Mouse (Mus musculus) stomach, embryonic 16.5 days (tissue): ENCODE measurements around the gene App. TPM values are rescaled to one million over a fixed set of nuclear protein-coding genes. Genes with fewer than 3 reads are reported as not detected.

ENCODE experiments used
- ATAC-seq: fragments of 200-750 bp; cut with Nextera tagmentation; 2 replicates; pipeline ENCODE4 v1.8.0; 2017; ENCODE audit warnings: moderate number of reproducible peaks, moderate TSS enrichment; ENCODE audit not compliant: insufficient read depth, low FRiP score
- H3K27ac ChIP-seq: fragments of 300-500 bp; sonication (generic); 2 replicates; pipeline ENCODE4 v1.5.1; 2014; ENCODE audit warnings: low read length
- H3K27me3 ChIP-seq: fragments of 300-500 bp; sonication (generic); 2 replicates; pipeline ENCODE4 v1.6.1; 2014; ENCODE audit warnings: low read length, control low read depth, mixed read lengths; ENCODE audit not compliant: control insufficient read depth, insufficient read depth
- H3K36me3 ChIP-seq: fragments of 300-500 bp; sonication (generic); 2 replicates; pipeline ENCODE4 v1.6.1; 2014; ENCODE audit warnings: low read length; ENCODE audit not compliant: control insufficient read depth, insufficient read depth
- H3K4me1 ChIP-seq: fragments of 300-500 bp; sonication (generic); 2 replicates; pipeline ENCODE4 v1.6.1; 2014; ENCODE audit warnings: low read length, control low read depth, mixed read lengths; ENCODE audit not compliant: control insufficient read depth, insufficient read depth
- H3K4me2 ChIP-seq: fragments of 300-500 bp; sonication (generic); 2 replicates; pipeline ENCODE4 v1.6.1; 2014; ENCODE audit warnings: low read depth, low read length, mixed read lengths
- H3K4me3 ChIP-seq: fragments of 300-500 bp; sonication (generic); replicated peaks from 2 replicates; pipeline ENCODE4 v1.5.1; 2014; ENCODE audit warnings: mild to moderate bottlenecking, low read length
- H3K9ac ChIP-seq: fragments of 300-500 bp; sonication (generic); 2 replicates; pipeline ENCODE4 v1.6.1; 2014; ENCODE audit warnings: low read length
- H3K9me3 ChIP-seq: fragments of 300-500 bp; sonication (generic); replicated peaks from 2 replicates; pipeline ENCODE4 v1.6.1; 2016; ENCODE audit warnings: low read length, control low read depth; ENCODE audit not compliant: control insufficient read depth
- WGBS: fragments of 180-500 bp; shearing (Covaris S2); extraction: QIAGEN DNeasy Blood & Tissue Kit; methylation state at CpG from one replicate; pipeline ENCODE4 v1.1.7; 2014; 5-methylcytosine and 5-hydroxymethylcytosine counted together
- polyA plus RNA-seq: library from polyadenylated mRNA; unstranded; fragments of >200 nt; fragmentation: Nextera tagmentation; extraction: Ambion mirVana; gene quantifications from 2 replicates; pipeline ENCODE4 v1.2.1, GENCODE M21; 2015

Gene App
- polyA plus RNA-seq, 1 experiment from 2014 or later = 198 TPM

GRCm38 (mm10) chr16:85020696-85021323, 152.8 kb downstream of the App start:
- no peaks in the 10 kb centered on the region for H3K4me1 ChIP-seq
- no peak for ATAC-seq
- peaks cover 3% of the 10 kb centered on the region; the same call in 1 of the 2 replicates for H3K9me3 ChIP-seq
- no peak overlapping the region for H3K27ac ChIP-seq
- H3K9ac ChIP-seq = no peak overlapping the region
- no peak overlapping the region for H3K4me3 ChIP-seq
- H3K36me3 ChIP-seq = peaks cover 16% of the 10 kb centered on the region
- WGBS = 70% methylated on average over 9 of the region's 9 CpGs
- H3K27me3 ChIP-seq = no peaks in the 10 kb centered on the region
- H3K4me2 ChIP-seq = no peak overlapping the region

- H3K27ac ChIP-seq = no peak overlapping the region
- no peak overlapping the region for H3K4me2 ChIP-seq
- H3K9ac ChIP-seq = no peak overlapping the region
- H3K36me3 ChIP-seq = peaks cover 10% of the 10 kb centered on the region; the same call in 1 of the 2 replicates
- H3K4me3 ChIP-seq = no peak overlapping the region
- WGBS = 83% methylated on average over 5 of the region's 5 CpGs
- H3K4me1 ChIP-seq = no peaks in the 10 kb centered on the region
- H3K27me3 ChIP-seq = no peaks in the 10 kb centered on the region
- ATAC-seq = no peak
- no peaks in the 10 kb centered on the region for H3K9me3 ChIP-seq
Measured at GRCm38 (mm10) chr16:85019273-85019672, 154.3 kb downstream of the App start.

- no peak overlapping the region for H3K4me3 ChIP-seq
- H3K4me1 ChIP-seq = no peaks in the 10 kb centered on the region
- H3K27ac ChIP-seq = no peak overlapping the region
- no peak overlapping the region for H3K4me2 ChIP-seq
- H3K27me3 ChIP-seq = no peaks in the 10 kb centered on the region
- 80% methylated on average over 7 of the region's 7 CpGs for WGBS
- H3K9ac ChIP-seq = no peak overlapping the region
- H3K36me3 ChIP-seq = peaks cover 14% of the 10 kb centered on the region; the same call in 1 of the 2 replicates
- no peak for ATAC-seq
- no peaks in the 10 kb centered on the region for H3K9me3 ChIP-seq
Measured at GRCm38 (mm10) chr16:85017845-85018244, 155.7 kb downstream of the App start.

- H3K27me3 ChIP-seq = no peaks in the 10 kb centered on the region
- H3K36me3 ChIP-seq = peaks cover 11% of the 10 kb centered on the region; the same call in 1 of the 2 replicates
- no peak overlapping the region for H3K4me2 ChIP-seq
- ATAC-seq = no peak
- no peak overlapping the region for H3K4me3 ChIP-seq
- WGBS = 93% methylated on average over 3 of the region's 3 CpGs
- no peak overlapping the region for H3K27ac ChIP-seq
- no peaks in the 10 kb centered on the region for H3K4me1 ChIP-seq
- H3K9ac ChIP-seq = no peak overlapping the region
- no peaks in the 10 kb centered on the region for H3K9me3 ChIP-seq
Measured at GRCm38 (mm10) chr16:85012695-85013094, 160.9 kb downstream of the App start.

GRCm38 (mm10) chr16:85012172-85012571, 161.4 kb downstream of the App start:
- H3K9ac ChIP-seq = no peak overlapping the region
- H3K27me3 ChIP-seq = no peaks in the 10 kb centered on the region
- no peak overlapping the region for H3K4me2 ChIP-seq
- peaks cover 11% of the 10 kb centered on the region; the same call in 1 of the 2 replicates for H3K36me3 ChIP-seq
- H3K4me1 ChIP-seq = no peaks in the 10 kb centered on the region
- no peak overlapping the region for H3K4me3 ChIP-seq
- ATAC-seq = no peak
- H3K9me3 ChIP-seq = no peaks in the 10 kb centered on the region
- H3K27ac ChIP-seq = no peak overlapping the region
- 96% methylated on average over 5 of the region's 5 CpGs for WGBS

GRCm38 (mm10) chr16:85010651-85011050, 162.9 kb downstream of the App start:
- no peak overlapping the region for H3K4me3 ChIP-seq
- H3K27me3 ChIP-seq = no peaks in the 10 kb centered on the region
- no peak overlapping the region for H3K9ac ChIP-seq
- no peaks in the 10 kb centered on the region for H3K9me3 ChIP-seq
- no peak overlapping the region for H3K4me2 ChIP-seq
- H3K4me1 ChIP-seq = no peaks in the 10 kb centered on the region
- H3K36me3 ChIP-seq = peaks cover 11% of the 10 kb centered on the region; the same call in 1 of the 2 replicates
- ATAC-seq = no peak
- H3K27ac ChIP-seq = no peak overlapping the region
- 85% methylated on average over 2 of the region's 2 CpGs for WGBS

- Histone ChIP-seq H3K4me2 (no peak overlapping the region), H3K4me1 (no peaks in the 10 kb centered on the region), H3K27me3 (no peaks in the 10 kb centered on the region), H3K36me3 (peaks cover 4% of the 10 kb centered on the region; the same call in 1 of the 2 replicates), H3K27ac (no peak overlapping the region), H3K9me3 (no peaks in the 10 kb centered on the region), H3K9ac (no peak overlapping the region), H3K4me3 (no peak overlapping the region)
- ATAC-seq = no peak
- 67% methylated on average over 9 of the region's 9 CpGs for WGBS
Measured at GRCm38 (mm10) chr16:85008866-85009645, 164.5 kb downstream of the App start.

- WGBS = 88% methylated on average over 5 of the region's 5 CpGs
- Histone ChIP-seq H3K9ac (no peak overlapping the region), H3K4me2 (no peak overlapping the region), H3K27me3 (no peaks in the 10 kb centered on the region), H3K9me3 (no peaks in the 10 kb centered on the region), H3K4me3 (no peak overlapping the region), H3K4me1 (peaks cover 3% of the 10 kb centered on the region; the same call in 1 of the 2 replicates), H3K36me3 (peaks cover 9% of the 10 kb centered on the region; the same call in 1 of the 2 replicates), H3K27ac (no peak overlapping the region)
- ATAC-seq = no peak
Measured at GRCm38 (mm10) chr16:85001939-85002556, 171.5 kb downstream of the App start.

GRCm38 (mm10) chr16:85000304-85000703, 173.3 kb downstream of the App start:
- peaks cover 11% of the 10 kb centered on the region; the same call in 1 of the 2 replicates for H3K4me1 ChIP-seq
- ATAC-seq = no peak
- no peak overlapping the region for H3K27ac ChIP-seq
- no peak overlapping the region for H3K9ac ChIP-seq
- no peaks in the 10 kb centered on the region for H3K9me3 ChIP-seq
- H3K4me3 ChIP-seq = no peak overlapping the region
- no peak overlapping the region for H3K4me2 ChIP-seq
- WGBS = 66% methylated on average over 7 of the region's 7 CpGs
- H3K36me3 ChIP-seq = peaks cover 9% of the 10 kb centered on the region; the same call in 1 of the 2 replicates
- H3K27me3 ChIP-seq = no peaks in the 10 kb centered on the region
